Mouse (Mus musculus) midbrain, embryonic 14.5 days (tissue): ENCODE measurements around the gene Kars. TPM values are rescaled to one million over a fixed set of nuclear protein-coding genes. Genes with fewer than 3 reads are reported as not detected.

Experiments
- ATAC-seq: fragments of 200-750 bp; cut with Nextera tagmentation; 2 replicates; pipeline ENCODE4 v1.8.0; 2017; ENCODE audit warnings: moderate number of reproducible peaks, moderate library complexity; ENCODE audit not compliant: low FRiP score, low TSS enrichment
- DNase-seq: peaks from one replicate; pipeline ENCODE4 v3.0.0-alpha.2; 2015
- H3K27ac ChIP-seq: fragments of 300-500 bp; sonication (generic); replicated peaks from 2 replicates; pipeline ENCODE4 v1.5.1; 2014; ENCODE audit warnings: mild to moderate bottlenecking, low read depth, low read length, moderate library complexity
- H3K27me3 ChIP-seq: fragments of 300-500 bp; sonication (generic); 2 replicates; pipeline ENCODE4 v1.6.1; 2014; ENCODE audit warnings: low read length, control low read depth, mixed read lengths; ENCODE audit not compliant: control insufficient read depth, insufficient read depth
- H3K36me3 ChIP-seq: fragments of 300-500 bp; sonication (generic); 2 replicates; pipeline ENCODE4 v1.6.1; 2014; ENCODE audit warnings: low read length, control low read depth; ENCODE audit not compliant: control insufficient read depth, insufficient read depth
- H3K4me1 ChIP-seq: fragments of 300-500 bp; sonication (generic); 2 replicates; pipeline ENCODE4 v1.6.1; 2014; ENCODE audit warnings: mild to moderate bottlenecking, antibody characterized with exemption, low read length, control low read depth; ENCODE audit not compliant: control insufficient read depth, insufficient read depth
- H3K4me2 ChIP-seq: fragments of 300-500 bp; sonication (generic); 2 replicates; pipeline ENCODE4 v1.6.1; 2014; ENCODE audit warnings: mild to moderate bottlenecking, low read length, moderate library complexity
- H3K4me3 ChIP-seq: fragments of 300-500 bp; sonication (generic); replicated peaks from 2 replicates; pipeline ENCODE4 v1.5.1; 2014; ENCODE audit warnings: low read depth, low read length
- H3K9ac ChIP-seq: fragments of 300-500 bp; sonication (generic); replicated peaks from 2 replicates; pipeline ENCODE4 v1.6.1; 2014; ENCODE audit warnings: mild to moderate bottlenecking, low read length, moderate library complexity
- H3K9me3 ChIP-seq: fragments of 300-500 bp; sonication (generic); 2 replicates; pipeline ENCODE4 v1.6.1; 2016; ENCODE audit warnings: low read length, control low read depth, mixed read lengths; ENCODE audit not compliant: control insufficient read depth
- WGBS: fragments of 180-500 bp; shearing (Covaris S2); extraction: QIAGEN DNeasy Blood & Tissue Kit; methylation state at CpG from one replicate; pipeline ENCODE4 v1.1.7; 2014; 5-methylcytosine and 5-hydroxymethylcytosine counted together
- polyA plus RNA-seq: library from polyadenylated mRNA; unstranded; fragments of >200 nt; fragmentation: Nextera tagmentation; extraction: Ambion mirVana; gene quantifications from 2 replicates; pipeline ENCODE4 v1.2.1, GENCODE M21; 2014

The Kars gene
- polyA plus RNA-seq, 1 experiment from 2014 or later = 186 TPM

- Histone ChIP-seq H3K4me2 (no peak overlapping the region), H3K27ac (no peak overlapping the region), H3K4me3 (no peak overlapping the region), H3K36me3 (peaks cover 84% of the 10 kb centered on the region), H3K9ac (no peak overlapping the region), H3K9me3 (no peaks in the 10 kb centered on the region), H3K27me3 (no peaks in the 10 kb centered on the region), H3K4me1 (peaks cover under 1% of the 10 kb centered on the region; the same call in 1 of the 2 replicates)
- DNase-seq = no peak
- ATAC-seq = no peak
- WGBS = 92% methylated on average over 2 of the region's 2 CpGs
These were observed 64.0 kb downstream of the Kars start for GRCm38 (mm10) chr8:111947144-111947543.

- no peak overlapping the region for H3K9ac ChIP-seq
- no peak for DNase-seq
- peaks cover 14% of the 10 kb centered on the region for H3K4me1 ChIP-seq
- no peak overlapping the region for H3K4me2 ChIP-seq
- WGBS = 86% methylated on average over 2 of the region's 2 CpGs
- peaks cover 57% of the 10 kb centered on the region for H3K36me3 ChIP-seq
- no peaks in the 10 kb centered on the region for H3K27me3 ChIP-seq
- no peaks in the 10 kb centered on the region for H3K9me3 ChIP-seq
- no peak overlapping the region for H3K4me3 ChIP-seq
- no peak overlapping the region for H3K27ac ChIP-seq
- no peak for ATAC-seq
These were observed 67.6 kb downstream of the Kars start for GRCm38 (mm10) chr8:111943544-111943943.

Other genes starting within 250 kb of the Kars start
- 167 and 184 TPM in 2 replicates for gene Cfdp1, start 157.0 kb downstream of the Kars start, polyA plus RNA-seq
- gene Tmem170, start 134.6 kb downstream of the Kars start, polyA plus RNA-seq = 3.0 and 3.6 TPM in 2 replicates
- 3.1 and 3.2 TPM in 2 replicates for gene Chst5, start 100.9 kb downstream of the Kars start, polyA plus RNA-seq
- 14.8 and 16.7 TPM in 2 replicates for gene Tmem231, start 77.4 kb downstream of the Kars start, polyA plus RNA-seq
- 490 and 510 TPM in 2 replicates for gene Gabarapl2, start 70.6 kb downstream of the Kars start, polyA plus RNA-seq
- 5.3 and 5.6 TPM in 2 replicates for gene Adat1, start 19.0 kb downstream of the Kars start, polyA plus RNA-seq
- gene Terf2ip, start 75 bp upstream of the Kars start, polyA plus RNA-seq = 58.3 and 59.0 TPM in 2 replicates
- 1.2 and 1.3 TPM in 2 replicates for gene Gm6793, start 3.7 kb upstream of the Kars start, polyA plus RNA-seq